Mouse (Mus musculus) C2C12 (cell line): Measurements from ENCODE around the gene Ackr2. TPM values are rescaled to one million over a fixed set of nuclear protein-coding genes. Genes with fewer than 3 reads are reported as not detected.

Source experiments
- H3K27me3 ChIP-seq: one replicate; pipeline ENCODE4 v1.6.1; 2011; ENCODE audit not compliant: control insufficient read depth, insufficient read depth, insufficient read length
- H3K36me3 ChIP-seq: one replicate; pipeline ENCODE4 v1.6.1; 2011; ENCODE audit not compliant: control insufficient read depth, insufficient read depth
- H3K4me3 ChIP-seq: one replicate; pipeline ENCODE4 v1.5.1; 2011; ENCODE audit warnings: mild to moderate bottlenecking, control low read depth; ENCODE audit not compliant: poor library complexity, insufficient read depth, severe bottlenecking
- H3K79me2 ChIP-seq: one replicate; pipeline ENCODE4 v1.6.1; 2011; ENCODE audit not compliant: control insufficient read depth, insufficient read depth
- H3K79me3 ChIP-seq: one replicate; pipeline ENCODE4 v1.6.1; 2011; ENCODE audit warnings: low read depth, control low read depth
- H3ac ChIP-seq: one replicate; pipeline ENCODE3; 2011; ENCODE audit warnings: low read depth; ENCODE audit not compliant: control insufficient read depth, insufficient read length
- CEBPB ChIP-seq: IDR thresholded peaks from one replicate; pipeline ENCODE4 v1.6.1; 2011; ENCODE audit warnings: low read depth, mild to moderate bottlenecking, control low read depth, moderate library complexity
- CTCF ChIP-seq: IDR thresholded peaks from one replicate; pipeline ENCODE4 v1.5.1; 2011; ENCODE audit not compliant: control insufficient read depth, insufficient read depth, insufficient read length
- FOSL1 ChIP-seq: IDR thresholded peaks from one replicate; pipeline ENCODE4 v1.8.0; 2011; ENCODE audit warnings: mild to moderate bottlenecking, low read length; ENCODE audit not compliant: poor library complexity, insufficient read depth, severe bottlenecking
- MAX ChIP-seq: IDR thresholded peaks from one replicate; pipeline ENCODE4 v1.6.1; 2011; ENCODE audit warnings: mild to moderate bottlenecking, control low read depth
- MYOD1 ChIP-seq: IDR thresholded peaks from one replicate; pipeline ENCODE4 v1.6.1; 2011; ENCODE audit warnings: low read depth; ENCODE audit not compliant: control insufficient read depth, insufficient read length
- MYOG ChIP-seq: IDR thresholded peaks from one replicate; pipeline ENCODE4 v1.6.1; 2011; ENCODE audit not compliant: control insufficient read depth, insufficient read length; ENCODE audit errors: extremely low read depth
- USF1 ChIP-seq: IDR thresholded peaks from one replicate; pipeline ENCODE4 v1.6.1; 2011; ENCODE audit warnings: low read depth, mild to moderate bottlenecking, control low read depth, moderate library complexity
- polyA plus RNA-seq: library from polyadenylated mRNA; unstranded; fragments of >200 nt; fragmentation: generic; extraction: Trizol; gene quantifications from one replicate; pipeline ENCODE4 v1.2.1, GENCODE M21; 2012; ENCODE audit warnings: missing spikeins

Ackr2 gene
- polyA plus RNA-seq, 1 experiment: not detected

GRCm38 (mm10) chr9:121903476-121904305 is 5.5 kb downstream of the Ackr2 start:
- H3K4me3 ChIP-seq: no peak overlapping the region
- H3K36me3 ChIP-seq: no peaks in the 10 kb centered on the region
- H3ac ChIP-seq: no peak overlapping the region
- TF ChIP-seq CEBPB: no peak
- no peak for TF ChIP-seq CTCF
- TF ChIP-seq FOSL1: no peak
- no peak for TF ChIP-seq USF1
- no peak for TF ChIP-seq MYOD1
- no peak for TF ChIP-seq MAX
- no peak for TF ChIP-seq MYOG
- H3K79me2 ChIP-seq: no peaks in the 10 kb centered on the region
- H3K27me3 ChIP-seq: peaks cover 21% of the 10 kb centered on the region
- H3K79me3 ChIP-seq: no peaks in the 10 kb centered on the region

GRCm38 (mm10) chr9:121904319-121904718 is 6.2 kb downstream of the Ackr2 start:
- Histone ChIP-seq H3K36me3 (no peaks in the 10 kb centered on the region), H3ac (no peak overlapping the region), H3K79me2 (no peaks in the 10 kb centered on the region), H3K79me3 (no peaks in the 10 kb centered on the region), H3K4me3 (no peak overlapping the region), H3K27me3 (peaks cover 23% of the 10 kb centered on the region)
- TF ChIP-seq MAX: no peak
- no peak for TF ChIP-seq CTCF
- no peak for TF ChIP-seq MYOD1
- no peak for TF ChIP-seq FOSL1
- TF ChIP-seq MYOG: no peak
- no peak for TF ChIP-seq USF1
- no peak for TF ChIP-seq CEBPB

DNA sequence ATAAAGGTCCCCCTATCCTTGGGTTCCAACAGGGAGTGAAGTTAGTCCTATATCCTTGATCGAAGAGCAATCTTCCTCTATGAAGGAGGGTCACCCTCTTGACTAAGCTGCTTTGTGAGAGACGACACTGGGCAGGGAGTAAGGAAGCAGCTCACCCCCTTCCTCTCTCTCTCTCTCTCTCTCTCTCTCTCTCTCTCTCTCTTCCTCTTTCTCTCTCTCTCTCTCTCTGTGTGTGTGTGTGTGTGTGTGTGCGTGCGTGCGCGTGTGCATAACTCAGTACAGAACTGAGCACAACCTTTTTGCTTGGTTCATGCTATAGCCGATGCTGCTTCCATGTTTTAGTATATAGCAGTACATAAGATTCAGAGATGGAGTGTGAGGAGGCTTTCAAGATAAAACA is 6.8 kb downstream of the Ackr2 start:
- Histone ChIP-seq H3K79me2 (no peaks in the 10 kb centered on the region), H3K79me3 (no peaks in the 10 kb centered on the region), H3K27me3 (peaks cover 22% of the 10 kb centered on the region), H3K36me3 (no peaks in the 10 kb centered on the region), H3ac (no peak overlapping the region), H3K4me3 (no peak overlapping the region)
- TF ChIP-seq MAX (no peak), CTCF (no peak), MYOD1 (no peak), MYOG (no peak), USF1 (no peak), FOSL1 (no peak)

DNA sequence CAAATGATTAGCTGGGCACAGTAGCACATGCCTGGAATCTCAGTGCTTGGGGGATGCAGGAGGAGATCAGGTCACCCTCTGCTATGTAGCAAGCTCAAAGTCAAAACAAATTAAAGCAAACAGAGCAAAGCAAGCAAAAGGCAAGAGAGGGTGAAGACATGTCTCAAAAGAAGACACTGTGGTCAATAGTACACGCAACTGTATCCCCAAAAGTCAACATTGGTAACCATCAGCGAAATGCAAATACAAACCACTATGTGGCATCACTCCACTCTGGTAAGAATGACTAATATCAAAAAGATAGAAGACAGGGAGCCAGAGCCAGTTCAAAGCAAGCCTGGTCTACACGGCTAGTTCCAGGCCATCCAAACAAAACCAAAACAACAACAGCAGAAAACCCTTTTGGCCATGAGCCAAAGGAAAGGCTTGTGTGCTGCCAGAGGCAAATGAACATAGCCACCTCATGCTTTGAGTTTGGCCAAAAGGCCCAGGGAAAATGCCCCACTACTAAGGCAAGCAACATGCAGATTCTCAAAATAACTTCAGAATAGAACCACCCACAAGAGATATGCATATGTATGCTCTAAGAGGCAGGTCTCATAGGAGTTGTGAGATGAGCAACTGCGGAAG is 7.5 kb downstream of the Ackr2 start:
- H3K79me2 ChIP-seq: no peaks in the 10 kb centered on the region
- TF ChIP-seq MAX: no peak
- TF ChIP-seq CEBPB: peak; percentile 9
- no peak for TF ChIP-seq MYOG
- TF ChIP-seq FOSL1: no peak
- H3K27me3 ChIP-seq: peaks cover 20% of the 10 kb centered on the region
- H3K36me3 ChIP-seq: no peaks in the 10 kb centered on the region
- no peak overlapping the region for H3ac ChIP-seq
- no peak overlapping the region for H3K4me3 ChIP-seq
- no peaks in the 10 kb centered on the region for H3K79me3 ChIP-seq

DNA sequence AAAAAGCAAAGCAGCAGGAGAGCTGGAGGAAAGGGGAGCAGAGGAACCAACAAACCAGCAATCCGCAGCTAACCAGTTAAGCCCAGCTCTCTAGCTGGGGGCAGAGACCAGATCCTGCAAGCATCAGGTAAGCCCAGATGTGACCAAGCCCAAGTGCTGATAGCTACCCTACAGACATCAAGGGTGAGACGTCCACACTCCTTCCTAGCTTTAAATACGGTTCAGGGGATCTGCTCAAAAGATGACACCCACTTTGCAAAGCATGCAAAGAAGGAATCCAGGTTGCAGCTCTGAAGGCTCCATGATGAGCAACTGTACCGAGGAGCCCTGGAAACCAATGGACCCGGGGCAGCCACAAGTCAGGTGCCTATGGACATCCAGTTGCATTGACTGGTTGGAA is 8.3 kb downstream of the Ackr2 start:
- no peak for TF ChIP-seq USF1
- TF ChIP-seq CEBPB: no peak
- no peak for TF ChIP-seq MAX
- TF ChIP-seq MYOD1: no peak
- no peak for TF ChIP-seq FOSL1
- TF ChIP-seq MYOG: no peak
- TF ChIP-seq CTCF: no peak
- no peaks in the 10 kb centered on the region for H3K79me3 ChIP-seq
- H3ac ChIP-seq: no peak overlapping the region
- no peaks in the 10 kb centered on the region for H3K79me2 ChIP-seq
- no peak overlapping the region for H3K4me3 ChIP-seq
- no peaks in the 10 kb centered on the region for H3K36me3 ChIP-seq
- peaks cover 20% of the 10 kb centered on the region for H3K27me3 ChIP-seq
